Mouse (Mus musculus): Measurements from ENCODE around the gene Gnpat. TPM values are rescaled to one million over a fixed set of nuclear protein-coding genes. Genes with fewer than 3 reads are reported as not detected.
"Not testable (repeated sequence)": the region's sequence is repeated elsewhere in the genome, so short reads cannot be mapped to it uniquely, and the experiment has no call there.

The Gnpat gene
- polyA plus RNA-seq, 1 experiment from 2014 or later: 82.6 TPM

GRCm38 (mm10) chr8:124831531-124831930 is 31.3 kb upstream of the Gnpat start:
- no peak overlapping the region for H3K4me2 ChIP-seq (replicated peaks)
- no peaks in the 10 kb centered on the region for H3K36me3 ChIP-seq
- no peaks in the 10 kb centered on the region for H3K4me1 ChIP-seq (replicated peaks)
- no peaks in the 10 kb centered on the region for H3K9me3 ChIP-seq
- no peak overlapping the region for H3K4me3 ChIP-seq (replicated peaks)
- H3K9ac ChIP-seq: no peak overlapping the region
- H3K27ac ChIP-seq: no peak overlapping the region
- H3K27me3 ChIP-seq (replicated peaks): no peaks in the 10 kb centered on the region
- no peak for ATAC-seq
- WGBS: 75% methylated on average over 6 of the region's 6 CpGs

GRCm38 (mm10) chr8:124831941-124832340 is 30.9 kb upstream of the Gnpat start:
- no peaks in the 10 kb centered on the region for H3K36me3 ChIP-seq
- no peak overlapping the region for H3K4me3 ChIP-seq (replicated peaks)
- ATAC-seq: no peak
- no peak overlapping the region for H3K9ac ChIP-seq
- H3K4me1 ChIP-seq (replicated peaks): no peaks in the 10 kb centered on the region
- 83% methylated on average over 6 of the region's 6 CpGs for WGBS
- H3K27ac ChIP-seq: no peak overlapping the region
- no peaks in the 10 kb centered on the region for H3K9me3 ChIP-seq
- H3K4me2 ChIP-seq (replicated peaks): no peak overlapping the region
- H3K27me3 ChIP-seq (replicated peaks): no peaks in the 10 kb centered on the region

GRCm38 (mm10) chr8:124833430-124834205 is 29.2 kb upstream of the Gnpat start:
- Histone ChIP-seq H3K4me2 (replicated peaks) (peak overlapping the region; percentile 52), H3K9me3 (no peaks in the 10 kb centered on the region), H3K4me3 (replicated peaks) (no peak overlapping the region), H3K36me3 (peaks cover 1% of the 10 kb centered on the region; the same call in 1 of the 2 replicates), H3K27ac (no peak overlapping the region), H3K4me1 (replicated peaks) (no peaks in the 10 kb centered on the region), H3K27me3 (replicated peaks) (no peaks in the 10 kb centered on the region), H3K9ac (no peak overlapping the region)
- no peak for ATAC-seq
- WGBS: 29% methylated on average over 15 of the region's 15 CpGs

GRCm38 (mm10) chr8:124835848-124836247 is 27.0 kb upstream of the Gnpat start:
- Histone ChIP-seq H3K27ac (no peak overlapping the region), H3K36me3 (peaks cover 20% of the 10 kb centered on the region), H3K27me3 (replicated peaks) (no peaks in the 10 kb centered on the region), H3K4me2 (replicated peaks) (no peak overlapping the region), H3K4me1 (replicated peaks) (no peaks in the 10 kb centered on the region), H3K4me3 (replicated peaks) (no peak overlapping the region), H3K9ac (no peak overlapping the region), H3K9me3 (no peaks in the 10 kb centered on the region)
- ATAC-seq: no peak

GRCm38 (mm10) chr8:124836273-124836672 is 26.6 kb upstream of the Gnpat start:
- WGBS: 86% methylated on average over 7 of the region's 7 CpGs
- H3K9ac ChIP-seq: no peak overlapping the region
- peaks cover 24% of the 10 kb centered on the region for H3K36me3 ChIP-seq
- no peak overlapping the region for H3K4me2 ChIP-seq (replicated peaks)
- no peaks in the 10 kb centered on the region for H3K4me1 ChIP-seq (replicated peaks)
- no peak overlapping the region for H3K27ac ChIP-seq
- H3K9me3 ChIP-seq: no peaks in the 10 kb centered on the region
- no peak overlapping the region for H3K4me3 ChIP-seq (replicated peaks)
- H3K27me3 ChIP-seq (replicated peaks): no peaks in the 10 kb centered on the region
- no peak for ATAC-seq

GRCm38 (mm10) chr8:124836907-124837306 is 25.9 kb upstream of the Gnpat start:
- H3K4me2 ChIP-seq (replicated peaks): no peak overlapping the region
- WGBS: 87% methylated on average over 2 of the region's 2 CpGs
- no peak overlapping the region for H3K27ac ChIP-seq
- H3K4me3 ChIP-seq (replicated peaks): no peak overlapping the region
- H3K9me3 ChIP-seq: no peaks in the 10 kb centered on the region
- no peaks in the 10 kb centered on the region for H3K27me3 ChIP-seq (replicated peaks)
- H3K9ac ChIP-seq: no peak overlapping the region
- no peak for ATAC-seq
- peaks cover 28% of the 10 kb centered on the region for H3K36me3 ChIP-seq
- no peaks in the 10 kb centered on the region for H3K4me1 ChIP-seq (replicated peaks)

- H3K9me3 ChIP-seq: no peaks in the 10 kb centered on the region
- H3K36me3 ChIP-seq: peaks cover 28% of the 10 kb centered on the region
- H3K9ac ChIP-seq: no peak overlapping the region
- H3K4me1 ChIP-seq (replicated peaks): no peaks in the 10 kb centered on the region
- no peak overlapping the region for H3K4me3 ChIP-seq (replicated peaks)
- no peaks in the 10 kb centered on the region for H3K27me3 ChIP-seq (replicated peaks)
- H3K27ac ChIP-seq: no peak overlapping the region
- 83% methylated on average over 2 of the region's 2 CpGs for WGBS
- ATAC-seq: no peak
- no peak overlapping the region for H3K4me2 ChIP-seq (replicated peaks)
These were observed 24.9 kb upstream of the Gnpat start for GRCm38 (mm10) chr8:124837956-124838355.

GRCm38 (mm10) chr8:124839371-124839770 is 23.5 kb upstream of the Gnpat start:
- no peak for ATAC-seq
- no peak overlapping the region for H3K9ac ChIP-seq
- peaks cover 28% of the 10 kb centered on the region for H3K36me3 ChIP-seq
- H3K4me1 ChIP-seq (replicated peaks): no peaks in the 10 kb centered on the region
- no peak overlapping the region for H3K4me2 ChIP-seq (replicated peaks)
- no peaks in the 10 kb centered on the region for H3K27me3 ChIP-seq (replicated peaks)
- H3K9me3 ChIP-seq: no peaks in the 10 kb centered on the region
- H3K27ac ChIP-seq: no peak overlapping the region
- 93% methylated on average over 10 of the region's 10 CpGs for WGBS
- H3K4me3 ChIP-seq (replicated peaks): no peak overlapping the region

GRCm38 (mm10) chr8:124840900-124841299 is 21.9 kb upstream of the Gnpat start:
- no peak overlapping the region for H3K27ac ChIP-seq
- H3K36me3 ChIP-seq: peaks cover 28% of the 10 kb centered on the region
- H3K4me2 ChIP-seq (replicated peaks): no peak overlapping the region
- ATAC-seq: no peak
- H3K9me3 ChIP-seq: no peaks in the 10 kb centered on the region
- no peaks in the 10 kb centered on the region for H3K27me3 ChIP-seq (replicated peaks)
- H3K4me1 ChIP-seq (replicated peaks): no peaks in the 10 kb centered on the region
- WGBS: 96% methylated on average over 7 of the region's 7 CpGs
- H3K9ac ChIP-seq: no peak overlapping the region
- H3K4me3 ChIP-seq (replicated peaks): no peak overlapping the region

GRCm38 (mm10) chr8:124841775-124842174 is 21.1 kb upstream of the Gnpat start:
- ATAC-seq: no peak
- H3K9me3 ChIP-seq: no peaks in the 10 kb centered on the region
- H3K36me3 ChIP-seq: peaks cover 28% of the 10 kb centered on the region
- 87% methylated on average over 10 of the region's 10 CpGs for WGBS
- H3K27me3 ChIP-seq (replicated peaks): no peaks in the 10 kb centered on the region
- H3K4me2 ChIP-seq (replicated peaks): no peak overlapping the region
- H3K4me1 ChIP-seq (replicated peaks): no peaks in the 10 kb centered on the region
- H3K4me3 ChIP-seq (replicated peaks): no peak overlapping the region
- H3K9ac ChIP-seq: no peak overlapping the region
- H3K27ac ChIP-seq: no peak overlapping the region

GRCm38 (mm10) chr8:124842929-124843328 is 19.9 kb upstream of the Gnpat start:
- H3K27me3 ChIP-seq (replicated peaks); H3K27ac ChIP-seq; H3K4me1 ChIP-seq (replicated peaks); H3K9ac ChIP-seq; H3K4me3 ChIP-seq (replicated peaks); H3K4me2 ChIP-seq (replicated peaks); H3K9me3 ChIP-seq; ATAC-seq: not testable (repeated sequence)
- peaks cover 28% of the 10 kb centered on the region for H3K36me3 ChIP-seq
- WGBS: 69% methylated on average over 1 of the region's 1 CpGs

- Histone ChIP-seq H3K4me2 (replicated peaks) (no peak overlapping the region), H3K9ac (no peak overlapping the region), H3K27ac (no peak overlapping the region), H3K27me3 (replicated peaks) (no peaks in the 10 kb centered on the region), H3K9me3 (no peaks in the 10 kb centered on the region), H3K36me3 (peaks cover 14% of the 10 kb centered on the region), H3K4me1 (replicated peaks) (no peaks in the 10 kb centered on the region), H3K4me3 (replicated peaks) (no peak overlapping the region)
- ATAC-seq: no peak
- WGBS: 68% methylated on average over 3 of the region's 3 CpGs
These were observed 17.7 kb upstream of the Gnpat start for GRCm38 (mm10) chr8:124845131-124845530.

- Histone ChIP-seq H3K9me3 (no peaks in the 10 kb centered on the region), H3K27me3 (replicated peaks) (no peaks in the 10 kb centered on the region), H3K4me2 (replicated peaks) (no peak overlapping the region), H3K9ac (no peak overlapping the region), H3K27ac (no peak overlapping the region), H3K4me3 (replicated peaks) (no peak overlapping the region), H3K36me3 (peaks cover 10% of the 10 kb centered on the region), H3K4me1 (replicated peaks) (no peaks in the 10 kb centered on the region)
- 77% methylated on average over 5 of the region's 5 CpGs for WGBS
- no peak for ATAC-seq
These were observed 17.3 kb upstream of the Gnpat start for GRCm38 (mm10) chr8:124845573-124845972.
